Mouse (Mus musculus) lung, postnatal 0 days (tissue): ENCODE results near the gene Ap4m1.

Experiments used
- CTCF ChIP-seq: IDR thresholded peaks from 2 replicates; pipeline ENCODE4 v1.5.1; 2016; ENCODE audit warnings: antibody characterized with exemption, mild to moderate bottlenecking
- EP300 ChIP-seq: IDR thresholded peaks from 2 replicates; pipeline ENCODE4 v1.6.1; 2016; ENCODE audit warnings: antibody characterized with exemption, mild to moderate bottlenecking, control low read depth

DNA sequence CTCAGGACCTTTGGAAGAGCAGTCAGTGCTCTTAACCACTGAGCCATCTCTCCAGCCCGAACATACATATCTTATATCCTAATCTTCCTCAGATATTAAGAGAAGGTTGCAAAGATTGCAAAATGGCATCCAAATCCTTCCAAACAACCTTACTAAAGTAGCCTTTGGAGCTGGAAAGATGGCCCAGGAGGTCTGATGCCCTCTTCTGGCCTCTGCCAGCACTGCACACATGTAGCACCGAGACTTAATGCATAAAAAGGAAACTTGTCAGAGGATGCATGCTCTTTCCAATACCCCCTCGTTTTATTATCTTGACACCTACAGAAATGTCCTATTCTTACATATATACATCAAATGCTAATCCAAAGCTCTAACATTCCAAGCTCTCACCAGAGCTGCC, 56.2 kb downstream of the Ap4m1 start:
- peak; percentile 59 for TF ChIP-seq CTCF
- no peak for TF ChIP-seq EP300
